Mouse (Mus musculus): ENCODE measurements around the gene Mastl.

Gene Mastl

GRCm38 (mm10) chr2:23155777-23156607 is at the start of gene Mastl, which contains the start of gene Yme1l1:
Gene Mastl, minus strand, starts transcription at chr2:23156024.
Gene Yme1l1, plus strand, starts transcription at chr2:23156369.
- DNase-seq (ENCODE audit: low spot score in 2 of 2): peak; percentile 93 to 99

- DNase-seq (ENCODE audit: low spot score in 2 of 2): no peak
These were observed 47.3 kb upstream of the Mastl start for GRCm38 (mm10) chr2:23202900-23203670.

- no peak for DNase-seq (ENCODE audit: low spot score in 2 of 2)
These were observed 45.2 kb upstream of the Mastl start for GRCm38 (mm10) chr2:23201034-23201433.

- no peak for DNase-seq (ENCODE audit: low spot score in 2 of 2)
These were observed 38.5 kb upstream of the Mastl start for GRCm38 (mm10) chr2:23194366-23194765.

DNA sequence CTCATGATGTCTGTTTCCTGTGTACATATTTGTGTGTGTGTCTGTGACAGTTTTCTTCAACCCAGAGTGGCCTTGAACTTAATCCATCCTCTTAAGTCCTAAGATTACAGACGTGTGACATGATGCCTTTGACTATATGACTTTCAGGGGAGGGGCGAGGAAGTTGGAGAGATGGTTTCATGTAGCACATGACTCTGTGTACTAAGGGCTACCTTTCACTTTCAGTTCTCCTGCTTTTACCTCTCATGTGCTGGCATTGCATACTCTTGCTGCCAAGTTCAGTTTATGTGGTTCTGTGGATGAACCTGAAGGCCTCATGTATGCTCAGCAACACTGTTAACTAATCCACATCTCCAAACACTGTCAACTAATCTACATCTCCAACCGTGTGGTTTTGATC is 16.5 kb upstream of the Mastl start:
- no peak for DNase-seq (ENCODE audit: low spot score in 2 of 2)

- no peak for DNase-seq (ENCODE audit: low spot score in 2 of 2)
These were observed 821 bp upstream of the Mastl start for GRCm38 (mm10) chr2:23156608-23157081.

DNA sequence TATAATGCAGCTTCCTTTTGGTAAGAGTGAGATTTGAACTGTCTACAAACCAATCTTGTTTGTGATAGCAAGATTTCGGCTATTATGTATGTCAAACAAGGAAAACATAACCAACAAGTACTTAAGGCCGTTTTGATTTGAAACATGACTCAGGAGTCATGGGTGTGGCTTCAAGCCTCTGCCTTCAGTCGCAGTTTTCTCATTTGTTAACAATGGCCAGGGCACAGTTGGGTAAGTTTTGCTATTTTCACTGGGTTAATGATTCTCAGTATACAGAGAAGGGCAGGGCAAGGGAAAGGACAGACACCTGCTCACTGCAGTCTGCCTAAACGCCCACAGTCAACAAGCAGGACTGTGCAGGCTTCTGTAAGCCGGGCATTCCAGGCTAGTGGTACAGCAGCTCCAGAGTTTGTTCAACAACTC is 614 bp downstream of the Mastl start:
- no peak for DNase-seq (ENCODE audit: low spot score in 2 of 2)

- DNase-seq (ENCODE audit: low spot score in 2 of 2): no peak
These were observed 36.3 kb downstream of the Mastl start for GRCm38 (mm10) chr2:23119573-23119972.

GRCm38 (mm10) chr2:23102266-23102665 is 53.6 kb downstream of the Mastl start:
- DNase-seq (ENCODE audit: low spot score in 2 of 2): no peak

GRCm38 (mm10) chr2:23097028-23097427 is 58.8 kb downstream of the Mastl start:
- DNase-seq (ENCODE audit: low spot score in 2 of 2): no peak

GRCm38 (mm10) chr2:23092216-23092615 is 63.6 kb downstream of the Mastl start:
- DNase-seq (ENCODE audit: low spot score in 2 of 2): peak in 1 of 2 experiments; percentile 48

GRCm38 (mm10) chr2:23084540-23084939 is 71.3 kb downstream of the Mastl start:
- DNase-seq (ENCODE audit: low spot score in 2 of 2): no peak

- no peak for DNase-seq (ENCODE audit: low spot score in 2 of 2)
These were observed 77.2 kb downstream of the Mastl start for GRCm38 (mm10) chr2:23078588-23078987.

DNA sequence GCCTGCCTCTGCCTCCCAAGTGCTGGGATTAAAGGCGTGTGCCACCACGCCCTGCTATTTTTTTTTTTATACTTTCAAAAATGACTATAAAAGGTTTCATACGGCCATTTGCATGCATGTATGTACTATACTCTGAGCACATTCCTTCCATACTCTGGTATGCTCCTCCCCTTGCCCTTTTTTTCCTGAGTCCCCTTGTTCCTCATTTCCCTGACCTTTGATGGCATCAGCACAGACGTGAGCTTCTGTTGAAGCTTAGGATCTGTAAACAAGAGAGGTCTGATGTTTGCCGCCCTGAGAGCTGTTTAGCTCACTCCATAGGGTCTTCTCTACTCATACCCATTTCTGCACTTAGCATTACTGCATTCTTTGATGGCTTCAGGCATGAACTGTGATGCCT is 78.1 kb downstream of the Mastl start:
- DNase-seq (ENCODE audit: low spot score in 2 of 2): no peak

- no peak for DNase-seq (ENCODE audit: low spot score in 2 of 2)
These were observed 79.0 kb downstream of the Mastl start for GRCm38 (mm10) chr2:23076783-23077182.

DNA sequence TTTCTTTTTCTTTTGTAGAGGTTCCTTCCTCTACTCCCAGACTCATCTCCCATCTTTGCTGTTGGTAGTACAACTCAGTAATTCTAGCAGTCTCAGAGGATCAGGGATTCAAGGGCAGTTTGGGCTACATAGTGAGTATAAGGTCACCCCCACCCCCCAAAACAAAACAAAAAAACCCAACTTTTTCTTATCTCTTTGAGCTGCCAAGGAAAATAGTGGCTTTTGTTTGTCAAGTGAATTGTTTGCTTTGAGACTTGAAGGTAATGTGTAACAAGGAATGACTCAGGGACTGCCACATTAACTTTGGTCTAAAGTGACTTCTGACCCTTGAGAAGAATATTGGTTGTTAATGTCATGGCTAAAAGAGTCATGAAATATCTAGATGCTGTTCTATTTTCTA is 80.0 kb downstream of the Mastl start:
- DNase-seq (ENCODE audit: low spot score in 2 of 2): no peak

- DNase-seq (ENCODE audit: low spot score in 2 of 2): no peak
These were observed 84.4 kb downstream of the Mastl start for GRCm38 (mm10) chr2:23071406-23071805.

DNA sequence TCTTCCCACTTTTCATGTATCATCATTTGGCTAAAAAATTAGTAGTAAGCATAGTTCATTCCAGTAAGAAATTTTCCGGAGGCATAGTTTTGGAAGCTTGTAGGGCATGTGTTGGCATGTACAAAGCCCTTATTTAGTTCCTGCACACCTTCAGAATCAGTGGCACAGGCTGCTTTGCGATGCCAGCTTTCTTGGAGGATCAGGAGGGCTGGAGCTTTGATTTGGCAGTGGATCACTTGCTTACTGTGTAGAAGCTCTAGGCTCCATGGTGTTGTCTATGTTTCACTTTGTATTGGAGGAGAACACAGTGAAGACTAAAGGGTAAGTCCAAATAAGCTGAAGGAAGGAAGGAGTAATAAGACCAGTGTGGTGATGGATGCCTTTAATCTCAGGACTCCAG is 85.3 kb downstream of the Mastl start:
- DNase-seq (ENCODE audit: low spot score in 2 of 2): no peak

DNA sequence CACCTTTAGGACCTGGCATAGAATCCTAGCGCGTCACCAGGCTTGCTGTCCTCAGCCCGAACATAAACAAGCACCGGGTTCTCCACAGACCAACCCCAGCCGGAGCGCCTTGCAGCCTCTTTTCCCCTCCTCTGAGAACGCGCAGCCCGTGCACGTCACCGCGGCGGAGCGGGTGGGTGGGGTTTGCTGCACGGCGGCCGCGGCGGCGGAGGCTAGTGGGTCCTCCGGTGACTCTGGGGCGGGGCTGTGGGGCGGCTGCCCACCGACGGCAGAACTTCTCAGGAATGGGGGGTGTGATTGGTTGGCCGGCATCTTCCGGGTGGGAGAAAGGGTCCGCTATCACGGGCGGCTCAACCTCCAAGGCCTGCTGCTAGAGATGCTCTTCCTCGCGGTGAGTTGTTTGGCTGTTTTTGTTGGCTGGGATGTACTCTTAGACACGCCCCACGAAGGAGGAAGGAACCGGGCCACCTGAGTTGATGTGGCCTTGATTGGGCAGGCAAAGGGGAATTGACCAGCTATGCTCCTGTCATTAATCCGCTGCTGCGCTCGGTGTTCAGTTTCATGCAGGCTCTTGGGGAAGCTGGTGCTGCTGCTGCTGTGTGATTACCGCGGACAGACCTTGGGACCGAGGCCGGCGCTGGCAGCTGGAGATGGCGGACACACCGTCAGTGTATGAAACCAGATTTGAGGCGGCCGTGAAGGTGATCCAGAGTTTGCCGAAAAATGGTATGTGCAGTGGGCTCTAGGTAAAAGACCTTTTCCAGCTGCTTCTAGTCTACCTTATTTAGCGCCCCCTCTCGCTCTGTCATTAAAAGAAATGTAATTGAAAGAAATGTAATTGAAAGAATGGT is 86.7 kb downstream of the Mastl start:
- peak; percentile 94 to 96 for DNase-seq (ENCODE audit: low spot score in 2 of 2)

DNA sequence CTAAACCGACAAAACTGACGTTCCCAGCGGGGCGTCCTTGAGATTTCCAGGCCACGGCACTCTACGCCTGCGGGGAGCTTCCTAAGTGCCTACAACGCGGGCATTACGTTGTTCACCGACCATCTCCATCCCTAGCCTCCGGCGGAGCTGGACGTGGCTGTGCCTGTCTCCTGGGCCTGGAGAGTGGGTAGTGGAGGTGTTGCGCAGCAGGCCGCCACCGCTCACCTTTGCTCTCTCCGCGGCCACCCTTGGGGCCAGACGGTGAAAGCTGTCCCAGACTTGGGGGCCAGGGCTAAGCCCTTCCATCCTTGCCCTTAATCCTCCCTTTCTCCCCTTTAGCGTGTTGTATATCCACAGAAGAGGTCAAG is 87.5 kb downstream of the Mastl start:
- DNase-seq (ENCODE audit: low spot score in 2 of 2): peak in 1 of 2 experiments; percentile 63

DNA sequence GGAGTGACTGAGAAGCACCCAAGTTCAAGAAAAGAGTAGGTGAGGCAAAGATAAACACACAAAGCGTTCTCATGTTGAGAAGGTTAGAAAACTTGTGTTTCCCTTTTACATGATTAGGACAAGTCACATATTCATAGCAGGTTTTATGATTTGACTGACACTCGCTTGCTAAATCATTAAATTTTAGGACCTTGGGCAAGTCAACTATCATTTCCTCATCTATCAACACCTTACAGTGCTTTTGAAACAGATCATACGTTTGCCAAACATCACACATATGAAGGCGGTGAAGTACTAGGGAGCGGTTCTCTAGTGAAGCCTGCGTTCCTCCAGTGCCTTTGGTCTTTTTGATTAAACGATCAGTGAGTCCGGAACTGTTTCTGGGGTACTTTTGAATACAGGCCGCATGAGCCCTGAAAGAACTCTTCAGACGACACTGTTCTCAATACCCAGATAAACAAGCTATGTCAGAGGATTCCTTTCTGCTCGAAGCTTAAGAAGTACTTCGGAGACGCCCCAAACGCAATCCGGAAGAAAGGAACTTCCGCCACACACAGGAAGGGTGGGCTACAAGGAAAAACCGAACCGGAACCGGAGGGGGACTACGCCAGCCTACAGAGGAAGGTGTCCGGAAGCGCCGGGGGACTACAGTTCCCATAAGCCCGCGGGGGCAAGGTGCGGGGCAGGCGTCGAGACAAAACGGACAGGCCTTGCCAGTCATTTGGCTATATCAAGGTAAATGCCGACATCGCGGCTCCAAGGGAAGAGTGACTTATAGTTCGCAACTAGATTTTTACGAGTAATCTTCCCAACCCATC is 88.1 kb downstream of the Mastl start, which contains the start of gene Acbd5:
Acbd5 (plus strand) TSS at position 616 of the 818 bp plus-strand sequence.
- peak; percentile 88 to 95 for DNase-seq (ENCODE audit: low spot score in 2 of 2)

Measured in spleen, postnatal 10 days (tissue).